Mouse (Mus musculus) forebrain, embryonic 13.5 days (tissue): ENCODE measurements around the gene Cs. TPM values are rescaled to one million over a fixed set of nuclear protein-coding genes. Genes with fewer than 3 reads are reported as not detected.

Experiments used
- ATAC-seq: fragments of 200-750 bp; cut with Nextera tagmentation; 2 replicates; pipeline ENCODE4 v1.8.0; 2017
- H3K27ac ChIP-seq: fragments of 300-500 bp; sonication (generic); 2 replicates; pipeline ENCODE4 v1.5.1; 2015; ENCODE audit warnings: inconsistent platforms, mild to moderate bottlenecking, moderate library complexity
- H3K27me3 ChIP-seq: fragments of 300-500 bp; sonication (generic); 2 replicates; pipeline ENCODE4 v1.6.1; 2015; ENCODE audit warnings: mild to moderate bottlenecking, inconsistent platforms
- H3K36me3 ChIP-seq: fragments of 300-500 bp; sonication (generic); 2 replicates; pipeline ENCODE4 v1.6.1; 2015; ENCODE audit warnings: mild to moderate bottlenecking, inconsistent platforms; ENCODE audit not compliant: poor library complexity, severe bottlenecking
- H3K4me1 ChIP-seq: fragments of 300-500 bp; sonication (generic); 2 replicates; pipeline ENCODE4 v1.6.1; 2015; ENCODE audit warnings: inconsistent platforms
- H3K4me2 ChIP-seq: fragments of 300-500 bp; sonication (generic); 2 replicates; pipeline ENCODE4 v1.6.1; 2015; ENCODE audit warnings: inconsistent platforms, mild to moderate bottlenecking, moderate library complexity
- H3K4me3 ChIP-seq: fragments of 300-500 bp; sonication (generic); 2 replicates; pipeline ENCODE4 v1.5.1; 2015; ENCODE audit warnings: mild to moderate bottlenecking, inconsistent platforms
- H3K9ac ChIP-seq: fragments of 300-500 bp; sonication (generic); 2 replicates; pipeline ENCODE4 v1.6.1; 2015; ENCODE audit warnings: mild to moderate bottlenecking, inconsistent platforms
- H3K9me3 ChIP-seq: fragments of 300-500 bp; sonication (generic); replicated peaks from 2 replicates; pipeline ENCODE4 v1.6.1; 2016; ENCODE audit warnings: inconsistent platforms
- WGBS: fragments of 180-500 bp; shearing (Covaris S2); methylation state at CpG from one replicate; pipeline ENCODE4 v1.1.7; 2015; 5-methylcytosine and 5-hydroxymethylcytosine counted together
- polyA plus RNA-seq: library from polyadenylated mRNA; unstranded; fragments of >200 nt; fragmentation: Nextera tagmentation; extraction: Ambion mirVana; gene quantifications from 2 replicates; pipeline ENCODE4 v1.2.1, GENCODE M21; 2015

Cs gene
- polyA plus RNA-seq, 1 experiment from 2014 or later = 212 TPM

DNA sequence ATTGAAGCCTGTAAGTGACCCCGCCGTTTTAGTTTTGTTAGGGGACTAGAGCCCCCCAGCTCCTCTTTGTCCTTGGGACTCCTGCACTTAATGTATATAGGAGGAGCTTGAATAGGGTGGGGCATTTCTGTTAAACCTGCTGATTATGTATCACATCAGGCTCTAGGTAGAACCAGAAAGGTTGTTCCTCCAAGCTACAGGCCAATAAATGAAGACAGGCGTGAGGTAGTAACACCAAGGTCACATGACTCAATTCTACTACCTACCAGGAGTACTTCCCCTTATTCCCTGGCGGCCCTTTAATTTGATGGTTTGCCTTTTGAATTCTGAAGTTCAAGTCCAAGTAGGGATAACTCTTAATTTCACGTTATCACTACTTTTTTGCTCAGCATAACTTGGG, 881 bp downstream of the Cs start:
- Histone ChIP-seq H3K4me1 (peaks cover 25% of the 10 kb centered on the region), H3K9me3 (no peaks in the 10 kb centered on the region), H3K4me2 (peak overlapping the region; percentile 95), H3K27ac (peak overlapping the region; percentile 92), H3K27me3 (no peaks in the 10 kb centered on the region), H3K4me3 (peak overlapping the region; percentile 96), H3K36me3 (no peaks in the 10 kb centered on the region), H3K9ac (peak overlapping the region; percentile 97)
- ATAC-seq = no peak
- WGBS = 17% methylated on average over 5 of the region's 5 CpGs

GRCm38 (mm10) chr10:128338948-128339347, 1.4 kb downstream of the Cs start:
- Histone ChIP-seq H3K9me3 (no peaks in the 10 kb centered on the region), H3K27me3 (no peaks in the 10 kb centered on the region), H3K27ac (no peak overlapping the region), H3K9ac (peak overlapping the region; percentile 97), H3K4me2 (peak overlapping the region; percentile 95), H3K4me1 (peaks cover 27% of the 10 kb centered on the region), H3K4me3 (peak overlapping the region; percentile 96), H3K36me3 (no peaks in the 10 kb centered on the region)
- 85% methylated on average over 2 of the region's 2 CpGs for WGBS
- no peak for ATAC-seq

DNA sequence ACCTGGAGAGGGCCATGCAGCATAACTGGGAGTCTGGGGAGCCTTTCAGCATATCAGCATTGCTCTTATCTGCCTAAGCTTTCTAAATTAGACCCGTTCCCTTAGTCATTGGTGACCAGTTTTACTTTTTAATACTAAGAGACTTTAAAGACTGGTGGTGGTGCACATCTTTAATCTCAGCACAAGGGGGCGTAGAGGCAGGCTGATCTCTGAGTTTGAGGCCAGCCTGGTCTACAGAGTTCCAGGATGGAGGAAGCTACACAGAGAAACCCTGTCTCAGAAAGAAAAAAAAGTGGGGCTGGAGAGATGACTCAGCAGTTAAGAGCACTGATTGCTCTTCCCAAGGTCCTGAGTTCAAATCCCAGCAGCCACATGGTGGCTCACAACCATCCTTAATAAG, 2.7 kb downstream of the Cs start:
- Histone ChIP-seq H3K9ac (no peak overlapping the region), H3K4me3 (no peak overlapping the region), H3K4me1 (peaks cover 36% of the 10 kb centered on the region), H3K9me3 (no peaks in the 10 kb centered on the region), H3K36me3 (no peaks in the 10 kb centered on the region), H3K27ac (no peak overlapping the region), H3K27me3 (no peaks in the 10 kb centered on the region), H3K4me2 (no peak overlapping the region)
- 83% methylated on average over 2 of the region's 2 CpGs for WGBS
- no peak for ATAC-seq

DNA sequence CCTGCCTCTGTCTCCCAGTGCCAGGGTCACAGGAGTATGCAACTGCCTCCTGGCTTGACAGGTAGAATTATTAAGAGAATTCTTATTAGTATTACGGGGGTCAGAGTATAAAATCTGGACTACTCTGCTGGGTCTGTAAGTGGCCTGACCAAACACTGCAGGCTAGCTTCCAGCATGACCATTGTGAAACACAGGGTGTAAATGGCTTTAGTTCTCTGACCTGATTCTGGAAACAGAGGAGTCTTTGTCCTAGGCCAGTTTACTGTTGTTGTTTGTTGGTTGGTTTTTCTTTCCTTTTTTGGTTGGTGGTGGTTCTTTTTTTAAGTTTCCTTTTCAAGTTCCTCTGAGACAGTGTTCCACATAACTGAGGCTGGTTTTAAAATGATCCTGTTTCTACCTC, 5.9 kb downstream of the Cs start:
- H3K9ac ChIP-seq = no peak overlapping the region
- H3K36me3 ChIP-seq = no peaks in the 10 kb centered on the region
- H3K4me1 ChIP-seq = peaks cover 28% of the 10 kb centered on the region
- ATAC-seq = no peak
- no peak overlapping the region for H3K4me2 ChIP-seq
- no peaks in the 10 kb centered on the region for H3K27me3 ChIP-seq
- WGBS = 90% methylated on average over 1 of the region's 1 CpGs
- no peaks in the 10 kb centered on the region for H3K9me3 ChIP-seq
- no peak overlapping the region for H3K27ac ChIP-seq
- no peak overlapping the region for H3K4me3 ChIP-seq

- peak overlapping the region; percentile 61 for H3K27ac ChIP-seq
- H3K9ac ChIP-seq = no peak overlapping the region
- no peak overlapping the region for H3K4me3 ChIP-seq
- peaks cover 15% of the 10 kb centered on the region for H3K4me1 ChIP-seq
- 53% methylated on average over 7 of the region's 7 CpGs for WGBS
- ATAC-seq = peak; percentile 55; the same call in 1 of the 2 replicates
- H3K9me3 ChIP-seq = no peaks in the 10 kb centered on the region
- no peak overlapping the region for H3K4me2 ChIP-seq
- no peaks in the 10 kb centered on the region for H3K36me3 ChIP-seq
- no peaks in the 10 kb centered on the region for H3K27me3 ChIP-seq
These were observed 7.2 kb downstream of the Cs start for GRCm38 (mm10) chr10:128344568-128345275.

GRCm38 (mm10) chr10:128347541-128347940, 10.0 kb downstream of the Cs start:
- H3K9me3 ChIP-seq = no peaks in the 10 kb centered on the region
- no peak overlapping the region for H3K4me2 ChIP-seq
- no peak overlapping the region for H3K27ac ChIP-seq
- ATAC-seq = no peak
- no peak overlapping the region for H3K4me3 ChIP-seq
- H3K27me3 ChIP-seq = no peaks in the 10 kb centered on the region
- WGBS = 94% methylated on average over 8 of the region's 8 CpGs
- peaks cover 28% of the 10 kb centered on the region for H3K36me3 ChIP-seq
- H3K9ac ChIP-seq = no peak overlapping the region
- peaks cover 13% of the 10 kb centered on the region for H3K4me1 ChIP-seq

GRCm38 (mm10) chr10:128358796-128359195, 21.3 kb downstream of the Cs start:
- H3K4me2 ChIP-seq = no peak overlapping the region
- no peaks in the 10 kb centered on the region for H3K4me1 ChIP-seq
- no peak overlapping the region for H3K4me3 ChIP-seq
- H3K27ac ChIP-seq = no peak overlapping the region
- no peak overlapping the region for H3K9ac ChIP-seq
- no peak for ATAC-seq
- H3K27me3 ChIP-seq = no peaks in the 10 kb centered on the region
- H3K36me3 ChIP-seq = peaks cover 81% of the 10 kb centered on the region
- H3K9me3 ChIP-seq = no peaks in the 10 kb centered on the region
- WGBS = 53% methylated on average over 2 of the region's 2 CpGs

DNA sequence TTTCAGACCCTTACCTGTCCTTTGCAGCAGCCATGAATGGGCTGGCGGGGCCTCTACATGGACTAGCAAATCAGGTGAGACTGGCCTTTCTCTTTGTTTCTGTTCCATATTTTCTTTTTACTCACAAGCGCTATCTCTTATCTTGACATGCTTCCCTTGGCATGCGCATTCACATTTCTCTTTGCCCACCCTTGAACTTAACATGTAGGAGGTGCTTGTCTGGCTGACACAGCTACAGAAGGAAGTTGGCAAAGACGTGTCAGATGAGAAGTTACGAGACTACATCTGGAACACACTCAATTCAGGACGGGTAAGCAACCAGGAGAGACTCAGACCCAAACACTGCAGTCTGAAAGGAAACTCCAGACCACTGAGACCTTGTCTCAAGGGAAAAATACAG, 21.7 kb downstream of the Cs start:
- no peak for ATAC-seq
- Histone ChIP-seq H3K27ac (no peak overlapping the region), H3K27me3 (no peaks in the 10 kb centered on the region), H3K4me2 (no peak overlapping the region), H3K36me3 (peaks cover 81% of the 10 kb centered on the region), H3K4me3 (no peak overlapping the region), H3K9me3 (no peaks in the 10 kb centered on the region), H3K4me1 (no peaks in the 10 kb centered on the region), H3K9ac (no peak overlapping the region)
- 94% methylated on average over 6 of the region's 6 CpGs for WGBS

DNA sequence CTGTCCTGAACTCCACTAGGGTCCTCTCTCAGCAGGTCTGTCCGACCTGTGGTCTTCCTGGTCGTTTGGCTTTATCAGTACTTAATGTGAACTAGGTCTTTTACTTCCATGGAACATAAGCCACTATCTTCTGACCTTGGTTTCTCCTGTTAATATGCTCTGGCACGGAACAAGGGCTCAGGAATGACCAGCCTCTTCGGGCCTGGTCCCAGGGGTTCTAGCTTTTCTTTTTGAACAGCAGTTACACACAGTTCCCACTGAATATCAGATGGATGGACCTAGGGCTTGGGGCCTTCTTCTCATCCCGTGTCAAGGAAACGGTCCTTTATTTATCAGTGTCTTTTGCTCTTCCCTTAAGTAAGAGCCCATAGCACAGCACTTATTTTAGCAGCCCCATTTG, 24.3 kb downstream of the Cs start:
- Histone ChIP-seq H3K9ac (no peak overlapping the region), H3K9me3 (no peaks in the 10 kb centered on the region), H3K27ac (no peak overlapping the region), H3K4me3 (no peak overlapping the region), H3K4me1 (no peaks in the 10 kb centered on the region), H3K27me3 (no peaks in the 10 kb centered on the region), H3K4me2 (no peak overlapping the region), H3K36me3 (peaks cover 82% of the 10 kb centered on the region)
- 91% methylated on average over 6 of the region's 6 CpGs for WGBS
- ATAC-seq = no peak

DNA sequence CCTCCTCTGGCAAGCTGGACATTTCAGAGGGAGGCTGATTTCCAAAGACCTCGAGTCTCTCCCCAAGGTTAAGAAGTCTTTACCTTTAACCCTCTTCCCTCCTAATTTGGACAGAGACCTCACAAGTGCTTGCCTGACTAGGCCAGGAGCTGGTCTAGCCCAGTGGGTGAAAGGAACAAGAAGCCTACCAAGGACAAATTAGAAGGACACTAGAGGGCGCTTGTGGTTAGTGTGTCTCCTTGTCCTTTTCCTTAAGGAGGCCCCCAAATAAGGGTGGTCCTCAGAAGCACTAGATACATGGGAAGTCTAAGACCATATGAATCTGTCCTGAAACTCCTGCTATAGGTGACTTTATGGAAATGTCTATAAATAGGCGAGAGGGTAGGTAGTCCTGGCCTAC, 25.0 kb downstream of the Cs start:
- WGBS = 42% methylated on average over 3 of the region's 3 CpGs
- no peak overlapping the region for H3K4me2 ChIP-seq
- H3K36me3 ChIP-seq = peaks cover 82% of the 10 kb centered on the region
- no peaks in the 10 kb centered on the region for H3K27me3 ChIP-seq
- peaks cover 5% of the 10 kb centered on the region for H3K4me1 ChIP-seq
- no peak overlapping the region for H3K4me3 ChIP-seq
- no peak overlapping the region for H3K27ac ChIP-seq
- no peaks in the 10 kb centered on the region for H3K9me3 ChIP-seq
- H3K9ac ChIP-seq = no peak overlapping the region
- ATAC-seq = 0 out of 2 replicates have a peak, but pooled peaks have one; percentile 33

- ATAC-seq = no peak
- Histone ChIP-seq H3K36me3 (peaks cover 29% of the 10 kb centered on the region), H3K4me3 (peak overlapping the region; percentile 70), H3K4me1 (peaks cover 20% of the 10 kb centered on the region), H3K4me2 (peak overlapping the region; percentile 86), H3K9ac (peak overlapping the region; percentile 79), H3K27me3 (no peaks in the 10 kb centered on the region), H3K9me3 (no peaks in the 10 kb centered on the region), H3K27ac (peak overlapping the region; percentile 96)
- WGBS = 12% methylated on average over 19 of the region's 19 CpGs
These were observed 30.4 kb downstream of the Cs start for GRCm38 (mm10) chr10:128367899-128368401.

- Histone ChIP-seq H3K9me3 (no peaks in the 10 kb centered on the region), H3K27ac (peak within 1 kb of the TSS; percentile 96), H3K4me1 (peaks cover 20% of the 10 kb centered on the region), H3K27me3 (no peaks in the 10 kb centered on the region), H3K4me3 (peak within 1 kb of the TSS; percentile 70), H3K36me3 (peaks cover 23% of the 10 kb centered on the region), H3K9ac (peak within 1 kb of the TSS; percentile 79), H3K4me2 (peak within 1 kb of the TSS; percentile 86)
- WGBS = under 1% methylated on average over 85 of the region's 87 CpGs
- ATAC-seq = peak; percentile 95
These were observed 31.1 kb downstream of the Cs start, which contains the start of gene Coq10a for GRCm38 (mm10) chr10:128368402-128369217. Gene Coq10a, minus strand, starts transcription at chr10:128368997.
